Mouse (Mus musculus): ENCODE data around the gene Aqp6. TPM values are rescaled to one million over a fixed set of nuclear protein-coding genes. Genes with fewer than 3 reads are reported as not detected.

Aqp6 gene
- polyA plus RNA-seq, 1 experiment from 2014 or later: 0.10 TPM

DNA sequence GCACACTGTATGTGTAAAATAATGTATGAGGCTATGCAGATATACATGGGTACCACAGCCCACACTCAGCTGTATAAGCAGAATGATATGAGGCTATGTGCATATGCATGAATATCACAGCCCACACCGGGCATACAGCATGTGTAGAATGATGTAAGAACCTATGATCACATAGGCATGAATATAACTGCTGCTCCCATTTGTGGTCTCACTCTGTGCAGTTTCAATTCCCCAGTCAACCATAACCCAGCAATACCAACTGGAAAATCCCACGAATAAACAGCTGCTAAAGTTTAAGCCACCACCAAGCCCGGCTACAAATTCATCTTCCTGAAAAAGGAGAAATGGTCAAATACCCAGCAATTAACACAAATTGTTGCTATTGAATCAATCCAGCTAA lies 17.4 kb downstream of the Aqp6 start:
- Histone ChIP-seq H3K4me2 (ENCODE audit: low read length) (no peak overlapping the region), H3K4me3 (ENCODE audit: low read depth, low read length) (no peak overlapping the region), H3K27ac (ENCODE audit: low read depth, low read length) (no peak overlapping the region), H3K4me1 (ENCODE audit: control insufficient read depth, insufficient read depth, low read length) (peaks cover 10% of the 10 kb centered on the region), H3K9ac (ENCODE audit: low read length) (no peak overlapping the region), H3K27me3 (replicated peaks; ENCODE audit: control insufficient read depth, insufficient read depth, low read length) (0 out of 2 replicates have a peak, but pooled peaks cover 5% of the 10 kb centered on the region), H3K9me3 (replicated peaks; ENCODE audit: control insufficient read depth, low read length) (no peaks in the 10 kb centered on the region), H3K36me3 (ENCODE audit: control insufficient read depth, insufficient read depth, low read length) (peaks cover 36% of the 10 kb centered on the region)
- 91% methylated on average over 3 of the region's 3 CpGs for WGBS
- ATAC-seq: no peak
- DNase-seq (ENCODE audit: low spot score): no peak

DNA sequence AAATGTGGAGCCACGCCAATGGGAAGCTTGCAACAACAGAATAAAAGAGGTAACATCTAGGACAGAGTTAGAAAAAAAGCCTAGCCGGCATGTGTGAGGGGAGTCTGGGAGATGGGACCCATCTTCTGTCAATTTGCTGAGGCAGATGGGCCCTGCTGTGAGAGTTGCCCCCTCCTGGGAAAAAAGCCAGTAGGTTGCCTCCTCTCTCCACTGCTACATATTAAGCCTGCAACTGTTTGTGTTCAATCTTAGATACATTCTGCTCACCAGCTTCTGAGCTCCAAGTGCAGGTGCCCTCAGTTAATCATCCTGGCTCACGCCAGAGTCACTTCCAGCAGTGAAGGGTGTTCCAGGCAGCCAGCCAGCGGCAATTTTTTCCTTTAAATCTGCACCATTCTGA lies 18.6 kb downstream of the Aqp6 start:
- Histone ChIP-seq H3K9ac (ENCODE audit: low read length) (no peak overlapping the region), H3K27me3 (replicated peaks; ENCODE audit: control insufficient read depth, insufficient read depth, low read length) (no peaks in the 10 kb centered on the region), H3K4me3 (ENCODE audit: low read depth, low read length) (no peak overlapping the region), H3K4me1 (ENCODE audit: control insufficient read depth, insufficient read depth, low read length) (peaks cover 7% of the 10 kb centered on the region), H3K9me3 (replicated peaks; ENCODE audit: control insufficient read depth, low read length) (no peaks in the 10 kb centered on the region), H3K27ac (ENCODE audit: low read depth, low read length) (0 out of 2 replicates have a peak overlapping the region, but pooled peaks have one; percentile 18), H3K36me3 (ENCODE audit: control insufficient read depth, insufficient read depth, low read length) (peaks cover 47% of the 10 kb centered on the region), H3K4me2 (ENCODE audit: low read length) (no peak overlapping the region)
- 69% methylated on average over 4 of the region's 4 CpGs for WGBS
- DNase-seq (ENCODE audit: low spot score) (peak; percentile 63), ATAC-seq (no peak; the same call in 1 of the 2 replicates)

DNA sequence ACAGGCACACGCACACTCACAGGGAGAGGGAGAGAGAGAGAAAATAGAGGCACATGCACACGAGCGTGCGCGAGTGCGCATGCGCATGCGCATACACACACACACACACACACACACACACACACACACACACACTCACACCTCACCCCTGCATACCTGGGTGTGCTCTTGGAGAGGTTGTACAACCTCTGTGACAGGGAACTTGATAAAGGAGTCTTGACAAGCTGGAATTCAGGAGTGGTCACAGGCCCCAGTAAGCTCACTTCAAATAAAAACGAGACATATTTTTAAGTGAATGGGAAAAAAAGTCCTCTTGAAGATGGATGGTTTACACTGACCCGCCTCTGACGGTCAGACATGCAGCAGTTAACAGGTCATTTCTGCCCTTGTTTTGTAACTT lies 20.9 kb downstream of the Aqp6 start:
- Histone ChIP-seq H3K36me3 (ENCODE audit: control insufficient read depth, insufficient read depth, low read length) (peaks cover 68% of the 10 kb centered on the region), H3K4me2 (ENCODE audit: low read length) (no peak overlapping the region), H3K4me3 (ENCODE audit: low read depth, low read length) (no peak overlapping the region)

DNA sequence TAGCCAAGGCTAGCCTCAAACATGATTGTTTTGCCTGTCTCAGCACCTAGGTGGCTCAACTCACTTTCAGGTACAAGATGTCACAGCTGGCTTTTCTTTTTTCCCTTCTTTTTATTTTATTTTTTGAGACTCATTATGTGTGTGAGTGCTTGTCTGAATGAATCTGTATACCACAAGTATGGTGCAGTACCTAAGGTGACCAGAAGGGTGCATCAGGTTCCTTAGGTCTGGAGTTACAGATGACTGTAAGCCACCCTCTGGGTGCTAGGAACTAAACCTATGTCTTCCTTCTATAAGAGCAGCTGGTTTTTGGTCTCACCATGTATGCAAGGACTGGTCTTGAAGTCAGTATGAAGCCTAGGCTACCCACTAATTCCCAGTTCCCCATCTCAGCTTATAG lies 30.4 kb downstream of the Aqp6 start:
- no peak for ATAC-seq
- no peaks in the 10 kb centered on the region for H3K4me1 ChIP-seq (ENCODE audit: control insufficient read depth, insufficient read depth, low read length)
- peaks cover 87% of the 10 kb centered on the region for H3K36me3 ChIP-seq (ENCODE audit: control insufficient read depth, insufficient read depth, low read length)
- no peak overlapping the region for H3K4me3 ChIP-seq (ENCODE audit: low read depth, low read length)
- H3K9ac ChIP-seq (ENCODE audit: low read length): no peak overlapping the region
- H3K27me3 ChIP-seq (replicated peaks; ENCODE audit: control insufficient read depth, insufficient read depth, low read length): no peaks in the 10 kb centered on the region
- H3K9me3 ChIP-seq (replicated peaks; ENCODE audit: control insufficient read depth, low read length): no peaks in the 10 kb centered on the region
- no peak overlapping the region for H3K4me2 ChIP-seq (ENCODE audit: low read length)
- DNase-seq (ENCODE audit: low spot score): no peak
- H3K27ac ChIP-seq (ENCODE audit: low read depth, low read length): no peak overlapping the region

More for the DNA sequence above, 20.9 kb downstream of the Aqp6 start:
- no peak for DNase-seq (ENCODE audit: low spot score)
- H3K9ac ChIP-seq (ENCODE audit: low read length): no peak overlapping the region
- no peaks in the 10 kb centered on the region for H3K27me3 ChIP-seq (replicated peaks; ENCODE audit: control insufficient read depth, insufficient read depth, low read length)
- ATAC-seq: no peak
- WGBS: 95% methylated on average over 11 of the region's 11 CpGs
- H3K4me1 ChIP-seq (ENCODE audit: control insufficient read depth, insufficient read depth, low read length): no peaks in the 10 kb centered on the region
- H3K27ac ChIP-seq (ENCODE audit: low read depth, low read length): no peak overlapping the region
- H3K9me3 ChIP-seq (replicated peaks; ENCODE audit: control insufficient read depth, low read length): no peaks in the 10 kb centered on the region

DNA sequence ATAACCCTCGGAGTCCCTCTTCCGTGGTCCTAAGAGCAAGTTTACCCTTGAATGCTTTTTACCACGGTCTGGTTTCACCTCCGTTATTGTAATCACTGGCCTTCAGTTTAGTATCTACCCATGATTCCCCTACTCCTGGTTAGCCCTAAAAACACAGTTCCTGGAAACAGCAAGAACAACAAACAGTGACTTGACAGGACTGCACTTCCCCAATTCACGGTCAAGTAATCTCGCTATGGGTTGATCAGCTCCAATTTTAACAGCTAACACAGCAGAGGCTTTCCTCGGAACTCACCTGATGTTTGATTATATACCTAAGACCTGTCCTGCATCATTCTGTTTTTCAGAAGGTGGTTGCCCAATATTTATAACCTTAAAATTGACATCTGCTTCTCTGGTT lies 33.5 kb downstream of the Aqp6 start:
- Histone ChIP-seq H3K36me3 (ENCODE audit: control insufficient read depth, insufficient read depth, low read length) (peaks cover 90% of the 10 kb centered on the region), H3K9me3 (replicated peaks; ENCODE audit: control insufficient read depth, low read length) (no peaks in the 10 kb centered on the region), H3K4me3 (ENCODE audit: low read depth, low read length) (no peak overlapping the region), H3K27me3 (replicated peaks; ENCODE audit: control insufficient read depth, insufficient read depth, low read length) (no peaks in the 10 kb centered on the region), H3K27ac (ENCODE audit: low read depth, low read length) (no peak overlapping the region), H3K4me1 (ENCODE audit: control insufficient read depth, insufficient read depth, low read length) (no peaks in the 10 kb centered on the region), H3K4me2 (ENCODE audit: low read length) (no peak overlapping the region), H3K9ac (ENCODE audit: low read length) (no peak overlapping the region)
- no peak for DNase-seq (ENCODE audit: low spot score)
- ATAC-seq: no peak
- 93% methylated on average over 7 of the region's 7 CpGs for WGBS

DNA sequence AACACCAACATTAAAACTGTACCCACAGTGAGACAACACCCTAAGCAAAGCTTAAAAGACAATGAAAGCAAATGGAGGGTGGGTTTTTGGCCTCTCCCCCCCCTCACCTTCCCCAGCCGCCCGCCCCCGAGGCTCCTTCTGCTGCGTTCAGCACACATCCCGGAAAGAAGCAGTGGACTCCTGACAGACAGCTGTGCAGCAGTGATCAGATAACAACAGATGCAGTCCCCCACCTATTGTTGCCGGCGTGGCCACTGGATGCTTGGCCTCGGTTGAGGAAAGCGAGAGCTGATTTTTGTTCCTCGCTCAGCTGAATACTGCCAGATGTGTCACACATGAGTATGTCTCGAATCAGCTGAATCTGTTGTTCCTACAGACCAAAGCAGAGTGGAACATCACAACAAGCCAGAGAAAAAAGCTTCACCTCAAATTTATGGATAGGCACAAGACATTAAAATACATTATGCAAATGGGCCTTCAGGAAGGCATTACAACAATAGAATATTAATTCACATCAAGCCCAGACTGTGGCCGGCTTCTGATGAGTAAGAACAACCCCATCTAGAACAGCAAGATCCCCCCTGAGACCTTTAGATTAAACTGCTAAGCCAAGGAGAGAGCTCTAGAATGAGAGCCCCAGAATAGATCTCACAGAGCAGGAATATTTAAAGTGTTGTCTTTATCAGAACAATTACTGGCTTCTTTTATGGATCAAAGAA lies 36.4 kb downstream of the Aqp6 start:
- H3K27me3 ChIP-seq (replicated peaks; ENCODE audit: control insufficient read depth, insufficient read depth, low read length): no peaks in the 10 kb centered on the region
- ATAC-seq: no peak
- no peak overlapping the region for H3K4me3 ChIP-seq (ENCODE audit: low read depth, low read length)
- H3K9ac ChIP-seq (ENCODE audit: low read length): no peak overlapping the region
- no peak for DNase-seq (ENCODE audit: low spot score)
- no peak overlapping the region for H3K4me2 ChIP-seq (ENCODE audit: low read length)
- H3K36me3 ChIP-seq (ENCODE audit: control insufficient read depth, insufficient read depth, low read length): peaks cover 71% of the 10 kb centered on the region
- 75% methylated on average over 12 of the region's 12 CpGs for WGBS
- H3K27ac ChIP-seq (ENCODE audit: low read depth, low read length): peak overlapping the region; percentile 76
- no peaks in the 10 kb centered on the region for H3K4me1 ChIP-seq (ENCODE audit: control insufficient read depth, insufficient read depth, low read length)
- no peaks in the 10 kb centered on the region for H3K9me3 ChIP-seq (replicated peaks; ENCODE audit: control insufficient read depth, low read length)

DNA sequence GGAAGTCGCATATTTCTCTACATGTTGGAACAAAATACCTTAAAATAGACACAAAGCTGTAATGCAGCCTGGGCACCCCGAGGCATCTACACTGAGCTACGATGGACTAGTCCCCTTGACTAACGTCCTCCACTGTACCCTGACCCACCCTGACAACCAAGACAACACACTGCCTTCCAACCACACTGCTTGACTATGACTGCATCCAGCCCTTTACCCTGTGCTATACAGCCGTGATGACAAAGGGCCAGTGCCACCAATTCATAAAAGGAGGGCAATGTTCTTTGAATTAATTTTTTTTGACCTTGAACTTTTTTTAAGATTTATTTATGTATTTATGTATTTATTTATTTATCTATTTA lies 36.9 kb downstream of the Aqp6 start:
- H3K4me3 ChIP-seq (ENCODE audit: low read depth, low read length): no peak overlapping the region
- peak overlapping the region; percentile 76 for H3K27ac ChIP-seq (ENCODE audit: low read depth, low read length)
- no peak overlapping the region for H3K9ac ChIP-seq (ENCODE audit: low read length)
- no peak overlapping the region for H3K4me2 ChIP-seq (ENCODE audit: low read length)
- H3K9me3 ChIP-seq (replicated peaks; ENCODE audit: control insufficient read depth, low read length): no peaks in the 10 kb centered on the region
- ATAC-seq (no peak), DNase-seq (ENCODE audit: low spot score) (no peak)
- no peaks in the 10 kb centered on the region for H3K27me3 ChIP-seq (replicated peaks; ENCODE audit: control insufficient read depth, insufficient read depth, low read length)
- no peaks in the 10 kb centered on the region for H3K4me1 ChIP-seq (ENCODE audit: control insufficient read depth, insufficient read depth, low read length)
- peaks cover 66% of the 10 kb centered on the region for H3K36me3 ChIP-seq (ENCODE audit: control insufficient read depth, insufficient read depth, low read length)
- WGBS: 89% methylated on average over 5 of the region's 5 CpGs

DNA sequence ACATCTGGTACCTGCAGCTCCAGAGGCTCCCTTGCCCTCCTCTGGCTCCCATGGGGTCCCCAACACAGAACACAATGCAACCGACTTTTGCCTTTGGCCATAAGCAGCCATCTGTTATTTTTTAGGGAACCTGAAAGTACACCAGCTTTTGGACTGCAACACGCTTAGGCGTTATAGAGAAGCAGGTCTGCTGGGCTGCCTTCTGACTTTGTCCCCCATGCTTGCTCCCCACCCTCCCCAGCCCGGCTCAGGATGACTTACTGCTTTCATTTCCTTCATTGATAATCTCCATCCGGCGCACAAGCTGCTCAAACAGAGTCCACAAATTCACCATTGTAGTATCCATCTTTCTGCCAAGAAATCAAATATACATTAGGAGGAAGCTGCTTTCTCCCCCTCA lies 41.4 kb downstream of the Aqp6 start:
- DNase-seq (ENCODE audit: low spot score) (no peak), ATAC-seq (no peak)
- H3K4me2 ChIP-seq (ENCODE audit: low read length): no peak overlapping the region
- H3K9ac ChIP-seq (ENCODE audit: low read length): no peak overlapping the region
- H3K9me3 ChIP-seq (replicated peaks; ENCODE audit: control insufficient read depth, low read length): no peaks in the 10 kb centered on the region
- H3K4me1 ChIP-seq (ENCODE audit: control insufficient read depth, insufficient read depth, low read length): peaks cover 16% of the 10 kb centered on the region
- no peaks in the 10 kb centered on the region for H3K27me3 ChIP-seq (replicated peaks; ENCODE audit: control insufficient read depth, insufficient read depth, low read length)
- no peak overlapping the region for H3K4me3 ChIP-seq (ENCODE audit: low read depth, low read length)
- no peak overlapping the region for H3K27ac ChIP-seq (ENCODE audit: low read depth, low read length)
- 86% methylated on average over 6 of the region's 6 CpGs for WGBS
- H3K36me3 ChIP-seq (ENCODE audit: control insufficient read depth, insufficient read depth, low read length): peaks cover 27% of the 10 kb centered on the region

DNA sequence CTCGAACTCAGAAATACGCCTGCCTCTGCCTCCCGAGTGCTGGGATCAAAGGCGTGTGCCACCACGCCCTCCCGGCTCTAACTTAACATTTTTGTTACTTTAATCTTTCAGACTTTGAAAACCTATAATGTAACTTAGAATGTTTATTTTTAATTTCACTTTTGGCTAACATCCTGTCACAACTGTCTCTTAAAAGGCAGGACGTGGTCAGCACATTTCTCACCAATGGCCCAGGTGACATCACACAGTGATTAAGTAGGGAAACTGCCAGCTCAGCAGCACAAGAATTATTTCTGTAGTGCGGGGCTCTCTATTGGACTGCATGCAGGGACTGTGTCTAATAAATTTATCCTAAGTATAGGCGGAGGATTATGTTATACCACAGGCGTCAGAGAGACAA lies 42.6 kb downstream of the Aqp6 start:
- Histone ChIP-seq H3K9me3 (replicated peaks; ENCODE audit: control insufficient read depth, low read length) (no peaks in the 10 kb centered on the region), H3K27ac (ENCODE audit: low read depth, low read length) (no peak overlapping the region), H3K36me3 (ENCODE audit: control insufficient read depth, insufficient read depth, low read length) (peaks cover 16% of the 10 kb centered on the region), H3K9ac (ENCODE audit: low read length) (no peak overlapping the region), H3K27me3 (replicated peaks; ENCODE audit: control insufficient read depth, insufficient read depth, low read length) (no peaks in the 10 kb centered on the region), H3K4me3 (ENCODE audit: low read depth, low read length) (no peak overlapping the region), H3K4me2 (ENCODE audit: low read length) (no peak overlapping the region), H3K4me1 (ENCODE audit: control insufficient read depth, insufficient read depth, low read length) (peaks cover 25% of the 10 kb centered on the region)
- 74% methylated on average over 10 of the region's 10 CpGs for WGBS
- ATAC-seq (no peak), DNase-seq (ENCODE audit: low spot score) (no peak)
